Mouse (Mus musculus) kidney, embryonic 14.5 days (tissue): ENCODE measurements around the gene Slc15a5. TPM values are rescaled to one million over a fixed set of nuclear protein-coding genes. Genes with fewer than 3 reads are reported as not detected.

Experiments
- ATAC-seq: fragments of 200-750 bp; cut with Nextera tagmentation; 2 replicates; pipeline ENCODE4 v1.8.0; 2017; ENCODE audit warnings: moderate number of reproducible peaks, mild to moderate bottlenecking, moderate TSS enrichment, moderate library complexity; ENCODE audit not compliant: low FRiP score, low TSS enrichment
- H3K27ac ChIP-seq: fragments of 300-500 bp; sonication (generic); 2 replicates; pipeline ENCODE4 v1.5.1; 2014; ENCODE audit warnings: low read depth, mild to moderate bottlenecking, low read length, moderate library complexity, mixed read lengths
- H3K27me3 ChIP-seq: fragments of 300-500 bp; sonication (generic); 2 replicates; pipeline ENCODE4 v1.6.1; 2014; ENCODE audit warnings: mild to moderate bottlenecking, low read length; ENCODE audit not compliant: control insufficient read depth, insufficient read depth
- H3K36me3 ChIP-seq: fragments of 300-500 bp; sonication (generic); 2 replicates; pipeline ENCODE4 v1.6.1; 2014; ENCODE audit warnings: low read length, mixed read lengths; ENCODE audit not compliant: control insufficient read depth, insufficient read depth
- H3K4me1 ChIP-seq: fragments of 300-500 bp; sonication (generic); 2 replicates; pipeline ENCODE4 v1.6.1; 2014; ENCODE audit warnings: low read length, mixed read lengths; ENCODE audit not compliant: control insufficient read depth, insufficient read depth
- H3K4me2 ChIP-seq: fragments of 300-500 bp; sonication (generic); replicated peaks from 2 replicates; pipeline ENCODE4 v1.6.1; 2014; ENCODE audit warnings: low read depth, mild to moderate bottlenecking, low read length
- H3K4me3 ChIP-seq: fragments of 300-500 bp; sonication (generic); 2 replicates; pipeline ENCODE4 v1.5.1; 2014; ENCODE audit warnings: mild to moderate bottlenecking, low read length
- H3K9ac ChIP-seq: fragments of 300-500 bp; sonication (generic); 2 replicates; pipeline ENCODE4 v1.6.1; 2014; ENCODE audit warnings: low read depth, mild to moderate bottlenecking, low read length, moderate library complexity
- H3K9me3 ChIP-seq: fragments of 300-500 bp; sonication (generic); 2 replicates; pipeline ENCODE4 v1.6.1; 2016; ENCODE audit warnings: low read length; ENCODE audit not compliant: control insufficient read depth
- WGBS: fragments of 180-500 bp; shearing (Covaris S2); extraction: QIAGEN DNeasy Blood & Tissue Kit; methylation state at CpG from one replicate; pipeline ENCODE4 v1.1.7; 2014; 5-methylcytosine and 5-hydroxymethylcytosine counted together
- polyA plus RNA-seq: library from polyadenylated mRNA; unstranded; fragments of >200 nt; fragmentation: Nextera tagmentation; extraction: Ambion mirVana; gene quantifications from 2 replicates; pipeline ENCODE4 v1.2.1, GENCODE M21; 2014

The Slc15a5 gene
- polyA plus RNA-seq, 1 experiment from 2014 or later: not detected

GRCm38 (mm10) chr6:138041865-138042264, 37.9 kb downstream of the Slc15a5 start:
- no peak overlapping the region for H3K4me2 ChIP-seq
- ATAC-seq: no peak

GRCm38 (mm10) chr6:138037587-138037986, 42.1 kb downstream of the Slc15a5 start:
- 89% methylated on average over 5 of the region's 5 CpGs for WGBS
- no peak for ATAC-seq
- no peaks in the 10 kb centered on the region for H3K9me3 ChIP-seq
- no peaks in the 10 kb centered on the region for H3K36me3 ChIP-seq
- H3K4me2 ChIP-seq: no peak overlapping the region
- no peaks in the 10 kb centered on the region for H3K4me1 ChIP-seq
- H3K9ac ChIP-seq: no peak overlapping the region
- H3K27ac ChIP-seq: no peak overlapping the region
- no peak overlapping the region for H3K4me3 ChIP-seq
- no peaks in the 10 kb centered on the region for H3K27me3 ChIP-seq

More at GRCm38 (mm10) chr6:138041865-138042264, 37.9 kb downstream of the Slc15a5 start:
- 84% methylated on average over 4 of the region's 4 CpGs for WGBS
- Histone ChIP-seq H3K4me3 (no peak overlapping the region), H3K9me3 (peaks cover 4% of the 10 kb centered on the region; the same call in 1 of the 2 replicates), H3K9ac (no peak overlapping the region), H3K4me1 (no peaks in the 10 kb centered on the region), H3K36me3 (no peaks in the 10 kb centered on the region), H3K27me3 (no peaks in the 10 kb centered on the region), H3K27ac (no peak overlapping the region)

- no peak overlapping the region for H3K4me2 ChIP-seq
- no peak for ATAC-seq
- H3K27me3 ChIP-seq: no peaks in the 10 kb centered on the region
- no peak overlapping the region for H3K9ac ChIP-seq
- no peaks in the 10 kb centered on the region for H3K36me3 ChIP-seq
- no peaks in the 10 kb centered on the region for H3K9me3 ChIP-seq
- no peaks in the 10 kb centered on the region for H3K4me1 ChIP-seq
- no peak overlapping the region for H3K4me3 ChIP-seq
- WGBS: 95% methylated on average over 12 of the region's 12 CpGs
- H3K27ac ChIP-seq: no peak overlapping the region
Measured at GRCm38 (mm10) chr6:138036891-138037290, 42.8 kb downstream of the Slc15a5 start.

- no peak overlapping the region for H3K4me3 ChIP-seq
- H3K27ac ChIP-seq: no peak overlapping the region
- H3K9ac ChIP-seq: no peak overlapping the region
- H3K9me3 ChIP-seq: no peaks in the 10 kb centered on the region
- no peaks in the 10 kb centered on the region for H3K4me1 ChIP-seq
- no peak for ATAC-seq
- no peaks in the 10 kb centered on the region for H3K36me3 ChIP-seq
- H3K27me3 ChIP-seq: no peaks in the 10 kb centered on the region
- no peak overlapping the region for H3K4me2 ChIP-seq
Measured at GRCm38 (mm10) chr6:138016898-138017297, 62.8 kb downstream of the Slc15a5 start.

- Histone ChIP-seq H3K27ac (no peak overlapping the region), H3K4me2 (no peak overlapping the region), H3K36me3 (no peaks in the 10 kb centered on the region), H3K9me3 (no peaks in the 10 kb centered on the region), H3K4me1 (no peaks in the 10 kb centered on the region), H3K4me3 (no peak overlapping the region), H3K9ac (no peak overlapping the region), H3K27me3 (no peaks in the 10 kb centered on the region)
- 83% methylated on average over 16 of the region's 16 CpGs for WGBS
- ATAC-seq: no peak
Measured at GRCm38 (mm10) chr6:138014976-138015674, 64.6 kb downstream of the Slc15a5 start.

GRCm38 (mm10) chr6:138011955-138012354, 67.8 kb downstream of the Slc15a5 start:
- 79% methylated on average over 6 of the region's 6 CpGs for WGBS
- no peak for ATAC-seq
- Histone ChIP-seq H3K9me3 (no peaks in the 10 kb centered on the region), H3K4me1 (no peaks in the 10 kb centered on the region), H3K9ac (no peak overlapping the region), H3K27me3 (no peaks in the 10 kb centered on the region), H3K27ac (no peak overlapping the region), H3K36me3 (no peaks in the 10 kb centered on the region), H3K4me3 (no peak overlapping the region), H3K4me2 (no peak overlapping the region)

GRCm38 (mm10) chr6:138007705-138008104, 72.0 kb downstream of the Slc15a5 start:
- 77% methylated on average over 6 of the region's 6 CpGs for WGBS
- no peaks in the 10 kb centered on the region for H3K36me3 ChIP-seq
- no peaks in the 10 kb centered on the region for H3K27me3 ChIP-seq
- no peak overlapping the region for H3K4me3 ChIP-seq
- no peaks in the 10 kb centered on the region for H3K4me1 ChIP-seq
- no peak overlapping the region for H3K27ac ChIP-seq
- no peak for ATAC-seq
- H3K9ac ChIP-seq: no peak overlapping the region
- H3K9me3 ChIP-seq: no peaks in the 10 kb centered on the region
- H3K4me2 ChIP-seq: no peak overlapping the region

GRCm38 (mm10) chr6:138006525-138007251, 73.0 kb downstream of the Slc15a5 start:
- 39% methylated on average over 27 of the region's 27 CpGs for WGBS
- Histone ChIP-seq H3K27me3 (no peaks in the 10 kb centered on the region), H3K9me3 (no peaks in the 10 kb centered on the region), H3K4me1 (no peaks in the 10 kb centered on the region), H3K36me3 (no peaks in the 10 kb centered on the region), H3K4me3 (peak overlapping the region; percentile 26), H3K27ac (no peak overlapping the region), H3K9ac (no peak overlapping the region), H3K4me2 (peak overlapping the region; percentile 40)
- ATAC-seq: peak; percentile 53; the same call in 1 of the 2 replicates

GRCm38 (mm10) chr6:137989853-137990252, 89.9 kb downstream of the Slc15a5 start:
- ATAC-seq: no peak
- Histone ChIP-seq H3K9ac (no peak overlapping the region), H3K4me3 (no peak overlapping the region)

More at GRCm38 (mm10) chr6:137989853-137990252, 89.9 kb downstream of the Slc15a5 start:
- Histone ChIP-seq H3K36me3 (no peaks in the 10 kb centered on the region), H3K4me2 (no peak overlapping the region), H3K9me3 (no peaks in the 10 kb centered on the region), H3K27me3 (no peaks in the 10 kb centered on the region), H3K4me1 (no peaks in the 10 kb centered on the region), H3K27ac (no peak overlapping the region)
